In the genomic region with DNA sequence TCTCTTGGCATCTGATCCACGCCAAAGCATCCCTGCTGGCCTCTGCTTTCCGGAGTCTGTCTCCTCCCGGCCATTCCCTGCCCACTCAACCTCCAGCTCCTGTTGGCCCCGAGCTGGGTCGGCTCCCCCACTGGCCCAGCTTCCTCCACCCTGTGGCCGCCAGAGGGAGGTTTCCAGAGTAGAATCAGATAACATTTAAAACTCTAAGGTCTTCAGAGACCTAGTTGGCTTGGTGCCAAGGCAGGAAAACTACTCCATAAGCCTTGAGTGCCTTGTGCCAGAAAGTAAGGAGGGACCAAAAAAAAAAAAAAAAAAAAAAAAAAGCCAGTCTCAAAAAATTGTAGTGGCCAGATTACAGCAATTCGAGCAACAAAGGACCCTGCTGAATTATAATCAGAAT, we compare ENCODE assay signal across 8 mouse cellular contexts. TPM values are rescaled to one million over a fixed set of nuclear protein-coding genes. Genes with fewer than 3 reads are reported as not detected.
DNase-seq lines count a peak whose midpoint lies in the region; ATAC-seq lines count a peak whose summit lies in the region.

No protein-coding gene starts in this region.

- no peak overlapping the region for H3K27ac ChIP-seq in heart, embryonic 14.5 days (replicated peaks in 1 of 2; ENCODE audit: control insufficient read depth in 1 of 2, insufficient read depth in 1 of 2, low read depth in 2 of 2, low read length in 2 of 2)

- H3K36me3 ChIP-seq in heart, embryonic 14.5 days (ENCODE audit: control insufficient read depth, insufficient read depth, low read length): 0 out of 2 replicates have a peak, but pooled peaks cover 9% of the 10 kb centered on the region

- H3K4me2 ChIP-seq in heart, embryonic 14.5 days (ENCODE audit: low read length): no peak overlapping the region

- no peak overlapping the region for H3K9ac ChIP-seq in heart, embryonic 14.5 days (ENCODE audit: low read length)

- no peaks in the 10 kb centered on the region for H3K27me3 ChIP-seq in heart, embryonic 14.5 days (ENCODE audit: control insufficient read depth, insufficient read depth, low read length)

- 0 out of 2 replicates have a peak, but pooled peaks have one; percentile 46 for ATAC-seq in heart, embryonic 14.5 days (ENCODE audit: insufficient number of reproducible peaks, insufficient read depth, low FRiP score, low read depth)
- ATAC-seq in activated CD4-positive, CD25-positive, alpha-beta regulatory T cell, adult 4 months: no peak

- H3K4me3 ChIP-seq in heart, embryonic 14.5 days (ENCODE audit: control insufficient read depth in 1 of 2, insufficient read depth in 1 of 2, low read depth in 1 of 2, low read length in 2 of 2): no peak overlapping the region

- peak; percentile 48 to 54 for DNase-seq in right cerebral cortex, postnatal 10 days (ENCODE audit: low spot score in 2 of 2)
- no peak for DNase-seq in right cerebral cortex, postnatal 36 days (ENCODE audit: low spot score in 2 of 2)
- DNase-seq in cerebellum, adult 11-12 months: peak; percentile 39
- peak; percentile 64 to 74 for DNase-seq in kidney, postnatal 4 days
- no peak for DNase-seq in B cell, adult 2 months
- no peak for DNase-seq in spleen, adult 18-20 months

- no peaks in the 10 kb centered on the region for H3K9me3 ChIP-seq in heart, embryonic 14.5 days (ENCODE audit: control insufficient read depth, low read length)

- WGBS in heart, embryonic 14.5 days: 19% methylated on average over 7 of the region's 7 CpGs

- peaks cover 10 to 16% of the 10 kb centered on the region in 2 experiments for H3K4me1 ChIP-seq in heart, embryonic 14.5 days (ENCODE audit: control insufficient read depth in 2 of 2, insufficient read depth in 2 of 2, low read length in 2 of 2)

RNA-seq across cellular contexts. Expression of gene Gan, which starts 15.0 kb away (rescaled TPM):
- 1.0 and 1.3 TPM in 2 replicates for polyA plus RNA-seq in heart, embryonic 14.5 days (2014; fragmentation: Nextera tagmentation; extraction: Ambion mirVana)
- 1 to 10 TPM; 2.1 to 2.2 TPM for polyA plus RNA-seq in activated CD4-positive, CD25-positive, alpha-beta regulatory T cell, adult 4 months (2017; shearing (Covaris generic))

Comparison
In these comparisons a context has a peak if more than half of its experiments do, and no peak if none do; other contexts are left out.
1. DNase-seq: peak in right cerebral cortex, postnatal 10 days (2 of 2), cerebellum, adult 11-12 months (single experiment) and kidney, postnatal 4 days (2 of 2); none in right cerebral cortex, postnatal 36 days (0 of 2), B cell, adult 2 months (0 of 2) and spleen, adult 18-20 months (0 of 2).